Mouse (Mus musculus) embryonic facial prominence, embryonic 14.5 days (tissue): ENCODE data around the gene Pbx3. TPM values are rescaled to one million over a fixed set of nuclear protein-coding genes. Genes with fewer than 3 reads are reported as not detected.

Experiments
- ATAC-seq: fragments of 200-750 bp; cut with Nextera tagmentation; 2 replicates; pipeline ENCODE4 v1.8.0; 2017; ENCODE audit warnings: low read depth, moderate number of reproducible peaks, moderate TSS enrichment
- DNase-seq: peaks from one replicate; pipeline ENCODE4 v3.0.0-alpha.2; 2015; ENCODE audit warnings: low spot score
- H3K27ac ChIP-seq: fragments of 300-500 bp; sonication (generic); replicated peaks from 2 replicates; pipeline ENCODE4 v1.5.1; 2014; ENCODE audit warnings: low read depth, mild to moderate bottlenecking, low read length, moderate library complexity
- H3K27me3 ChIP-seq: fragments of 300-500 bp; sonication (generic); replicated peaks from 2 replicates; pipeline ENCODE4 v1.6.1; 2014; ENCODE audit warnings: low read length; ENCODE audit not compliant: control insufficient read depth, insufficient read depth
- H3K36me3 ChIP-seq: fragments of 300-500 bp; sonication (generic); 2 replicates; pipeline ENCODE4 v1.6.1; 2014; ENCODE audit warnings: low read length, mixed read lengths; ENCODE audit not compliant: control insufficient read depth, insufficient read depth
- H3K4me1 ChIP-seq: fragments of 300-500 bp; sonication (generic); 2 replicates; pipeline ENCODE4 v1.6.1; 2014; ENCODE audit warnings: antibody characterized with exemption, low read length; ENCODE audit not compliant: control insufficient read depth, insufficient read depth
- H3K4me2 ChIP-seq: fragments of 300-500 bp; sonication (generic); 2 replicates; pipeline ENCODE4 v1.6.1; 2014; ENCODE audit warnings: low read depth, mild to moderate bottlenecking, low read length, moderate library complexity, mixed read lengths
- H3K4me3 ChIP-seq: fragments of 300-500 bp; sonication (generic); 2 replicates; pipeline ENCODE4 v1.5.1; 2014; ENCODE audit warnings: low read depth, mild to moderate bottlenecking, low read length
- H3K9ac ChIP-seq: fragments of 300-500 bp; sonication (generic); 2 replicates; pipeline ENCODE4 v1.6.1; 2014; ENCODE audit warnings: low read depth, mild to moderate bottlenecking, low read length, moderate library complexity, mixed read lengths
- H3K9me3 ChIP-seq: fragments of 300-500 bp; sonication (generic); 2 replicates; pipeline ENCODE4 v1.6.1; 2016; ENCODE audit warnings: low read length; ENCODE audit not compliant: control insufficient read depth
- WGBS: fragments of 180-500 bp; shearing (Covaris S2); extraction: QIAGEN DNeasy Blood & Tissue Kit; methylation state at CpG from one replicate; pipeline ENCODE4 v1.1.7; 2014; 5-methylcytosine and 5-hydroxymethylcytosine counted together
- polyA plus RNA-seq: library from polyadenylated mRNA; unstranded; fragments of >200 nt; fragmentation: Nextera tagmentation; extraction: Ambion mirVana; gene quantifications from 2 replicates; pipeline ENCODE4 v1.2.1, GENCODE M21; 2014

The Pbx3 gene
- polyA plus RNA-seq, 1 experiment from 2014 or later, result 27.1 TPM

DNA sequence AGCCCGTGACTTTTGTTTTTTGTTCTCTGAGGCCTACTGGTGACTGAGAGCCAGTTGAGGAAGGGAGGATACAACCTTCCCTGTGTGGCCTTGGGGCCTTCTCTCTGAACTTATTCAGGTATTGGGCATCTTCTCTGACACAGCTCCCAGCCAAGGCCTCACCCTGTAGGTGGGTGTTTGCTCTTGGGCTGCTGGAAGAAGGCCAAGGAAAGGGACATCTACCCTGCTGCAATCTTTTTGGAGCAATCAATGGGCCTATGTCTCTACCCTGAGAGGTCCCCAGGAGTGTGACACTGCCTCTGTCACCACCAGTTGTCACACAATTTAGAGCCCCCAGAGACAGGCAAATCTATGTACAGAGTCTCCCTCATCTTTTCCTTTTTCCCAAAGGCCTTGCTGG lies 226.5 kb downstream of the Pbx3 start:
- WGBS, result 87% methylated on average over 1 of the region's 1 CpGs
- no peak for ATAC-seq

DNA sequence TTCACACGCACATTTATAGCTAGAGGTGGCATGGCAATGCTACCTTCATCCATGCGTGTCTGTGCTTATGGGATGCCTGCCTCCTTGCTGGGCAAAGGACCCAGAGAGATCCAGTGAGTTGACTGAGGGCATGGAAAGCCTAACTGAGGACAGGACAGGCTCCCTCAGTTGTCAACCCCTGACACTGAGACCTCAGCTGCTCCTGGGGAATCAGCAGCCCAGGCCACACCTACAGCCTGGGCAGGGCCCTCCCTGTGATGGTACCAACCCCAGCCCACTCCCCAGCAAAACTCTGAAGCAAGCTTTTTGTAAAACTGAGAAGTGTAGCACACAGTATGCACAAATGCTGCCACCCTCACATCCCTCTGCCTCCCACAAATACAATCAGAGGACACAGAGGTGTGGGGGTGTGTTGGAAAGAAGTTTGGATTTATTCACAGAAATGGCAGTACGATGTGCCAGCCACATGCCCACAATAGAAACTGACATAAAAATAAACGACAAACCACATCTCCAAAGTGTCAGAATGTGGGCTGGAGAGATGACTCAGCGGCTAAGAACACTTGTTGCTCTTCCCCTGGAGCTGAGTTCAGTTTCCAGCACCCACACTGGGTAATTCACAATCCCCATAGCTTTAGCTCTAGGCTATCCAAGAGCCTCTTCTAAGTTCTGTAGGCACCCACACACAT lies 233.3 kb downstream of the Pbx3 start:
- Histone ChIP-seq H3K4me1 (no peaks in the 10 kb centered on the region), H3K4me2 (no peak overlapping the region), H3K27me3 (no peaks in the 10 kb centered on the region), H3K4me3 (no peak overlapping the region), H3K9ac (no peak overlapping the region), H3K9me3 (no peaks in the 10 kb centered on the region), H3K36me3 (no peaks in the 10 kb centered on the region), H3K27ac (no peak overlapping the region)
- ATAC-seq (no peak), DNase-seq (no peak)
- WGBS, result 84% methylated on average over 5 of the region's 5 CpGs

More for the DNA sequence above, 226.5 kb downstream of the Pbx3 start:
- Histone ChIP-seq H3K4me3 (no peak overlapping the region), H3K9me3 (no peaks in the 10 kb centered on the region), H3K9ac (no peak overlapping the region), H3K27ac (no peak overlapping the region), H3K36me3 (no peaks in the 10 kb centered on the region), H3K4me2 (no peak overlapping the region), H3K4me1 (no peaks in the 10 kb centered on the region), H3K27me3 (no peaks in the 10 kb centered on the region)
- DNase-seq, result no peak

- Histone ChIP-seq H3K4me1 (no peaks in the 10 kb centered on the region), H3K4me2 (no peak overlapping the region), H3K27me3 (no peaks in the 10 kb centered on the region), H3K9me3 (no peaks in the 10 kb centered on the region), H3K27ac (no peak overlapping the region), H3K9ac (no peak overlapping the region), H3K4me3 (no peak overlapping the region), H3K36me3 (no peaks in the 10 kb centered on the region)
- WGBS, result 73% methylated on average over 7 of the region's 7 CpGs
- ATAC-seq (peak; percentile 81), DNase-seq (peak; percentile 23)
Measured at GRCm38 (mm10) chr2:34135316-34135715, 237.6 kb downstream of the Pbx3 start.

DNA sequence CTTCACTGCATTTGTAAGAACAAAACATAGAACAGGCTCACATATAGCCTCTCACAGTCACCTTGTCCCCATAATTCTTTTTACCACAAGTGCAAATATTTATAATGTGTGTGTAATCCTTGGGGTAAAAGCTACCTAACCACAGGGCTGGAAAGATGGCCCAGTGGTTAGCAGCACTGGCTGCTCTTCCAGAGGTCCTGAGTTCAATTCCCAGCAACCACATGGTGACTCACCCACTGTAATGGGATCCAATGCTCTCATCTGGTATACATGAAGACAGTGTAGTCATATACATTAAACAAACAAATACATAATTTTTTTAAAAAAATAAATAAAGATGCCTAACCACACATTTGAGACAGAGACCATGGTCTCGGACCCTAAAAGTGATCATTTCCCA lies 240.2 kb downstream of the Pbx3 start:
- no peak for ATAC-seq
- 68% methylated on average over 1 of the region's 1 CpGs for WGBS
- H3K9ac ChIP-seq, result no peak overlapping the region
- no peaks in the 10 kb centered on the region for H3K27me3 ChIP-seq
- no peaks in the 10 kb centered on the region for H3K9me3 ChIP-seq
- no peak for DNase-seq
- no peaks in the 10 kb centered on the region for H3K36me3 ChIP-seq
- no peak overlapping the region for H3K4me3 ChIP-seq
- no peak overlapping the region for H3K4me2 ChIP-seq
- no peak overlapping the region for H3K27ac ChIP-seq
- H3K4me1 ChIP-seq, result no peaks in the 10 kb centered on the region

- no peaks in the 10 kb centered on the region for H3K27me3 ChIP-seq
- no peak overlapping the region for H3K9ac ChIP-seq
- no peak overlapping the region for H3K4me3 ChIP-seq
- DNase-seq, result no peak
- 53% methylated on average over 13 of the region's 13 CpGs for WGBS
- ATAC-seq, result no peak
- no peaks in the 10 kb centered on the region for H3K36me3 ChIP-seq
- no peaks in the 10 kb centered on the region for H3K9me3 ChIP-seq
- no peak overlapping the region for H3K27ac ChIP-seq
- no peaks in the 10 kb centered on the region for H3K4me1 ChIP-seq
- H3K4me2 ChIP-seq, result no peak overlapping the region
Measured at GRCm38 (mm10) chr2:34129674-34130267, 243.2 kb downstream of the Pbx3 start.

GRCm38 (mm10) chr2:34127871-34128270 lies 245.1 kb downstream of the Pbx3 start:
- ATAC-seq, result no peak
- no peak overlapping the region for H3K27ac ChIP-seq

DNA sequence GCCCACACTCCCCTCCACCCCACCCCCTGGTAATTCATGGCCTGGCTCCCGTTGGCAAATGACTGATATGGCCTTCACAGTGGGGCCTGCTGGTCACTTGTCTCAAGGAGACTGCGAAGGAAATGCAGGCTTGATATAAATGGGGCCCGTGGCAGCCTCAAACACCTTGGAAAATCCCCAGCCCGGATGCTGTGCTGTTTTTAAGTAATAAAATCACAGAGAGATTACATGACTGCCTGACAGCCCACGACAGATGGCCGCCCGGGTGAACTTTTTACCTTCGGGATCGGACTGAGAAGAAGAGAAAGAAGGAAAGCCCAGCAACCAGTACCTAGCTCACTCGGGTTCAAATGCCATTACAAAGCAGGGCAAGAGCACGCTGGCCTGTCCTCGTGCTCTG lies 249.0 kb downstream of the Pbx3 start:
- DNase-seq (peak; percentile 9), ATAC-seq (no peak)
- Histone ChIP-seq H3K4me2 (no peak overlapping the region), H3K27ac (no peak overlapping the region), H3K27me3 (no peaks in the 10 kb centered on the region), H3K4me1 (no peaks in the 10 kb centered on the region), H3K9me3 (no peaks in the 10 kb centered on the region), H3K36me3 (no peaks in the 10 kb centered on the region), H3K4me3 (no peak overlapping the region), H3K9ac (no peak overlapping the region)
- 58% methylated on average over 12 of the region's 12 CpGs for WGBS

More at GRCm38 (mm10) chr2:34127871-34128270, 245.1 kb downstream of the Pbx3 start:
- WGBS, result 68% methylated on average over 1 of the region's 1 CpGs
- no peak overlapping the region for H3K4me3 ChIP-seq
- no peaks in the 10 kb centered on the region for H3K9me3 ChIP-seq
- H3K4me1 ChIP-seq, result no peaks in the 10 kb centered on the region
- no peak overlapping the region for H3K4me2 ChIP-seq
- H3K36me3 ChIP-seq, result no peaks in the 10 kb centered on the region
- no peaks in the 10 kb centered on the region for H3K27me3 ChIP-seq
- H3K9ac ChIP-seq, result no peak overlapping the region
- DNase-seq, result no peak
